8 mouse cellular contexts compared by ENCODE assay signal in genomic region chr17:84116340-84117279, GRCm38 (mm10).
DNase-seq lines count a peak whose midpoint lies in the region; ATAC-seq and TF ChIP-seq lines count a peak whose summit lies in the region.

No protein-coding gene starts in this region.

- DNase-seq in adrenal gland, adult 8-10 months: peak; percentile 82
- peak; percentile 78 for DNase-seq in liver, adult 2 months (ENCODE audit: extremely low read depth, low read depth, low spot score)
- DNase-seq in spleen, postnatal 14 days (ENCODE audit: low spot score in 2 of 2): peak; percentile 56 to 58
- no peak for DNase-seq in testis, postnatal 10 days (ENCODE audit: low spot score)
- no peak for DNase-seq in layer of hippocampus, adult 2 months (ENCODE audit: low spot score in 2 of 2)

- H3K27ac ChIP-seq in liver, adult 2 months (replicated peaks; ENCODE audit: insufficient read depth, low read depth, low read length): peak overlapping the region; percentile 37
- no peak overlapping the region for H3K27ac ChIP-seq in kidney, embryonic 15.5 days
- no peak overlapping the region; the same call in 1 of the 2 replicates for H3K27ac ChIP-seq in layer of hippocampus, adult 2 months

- no peak for ATAC-seq in erythroblast, adult 5-6 weeks (replicated peaks; ENCODE audit: low FRiP score, poor library complexity, severe bottlenecking)
- ATAC-seq in kidney, embryonic 15.5 days (replicated peaks; ENCODE audit: low FRiP score): no peak

- H3K4me1 ChIP-seq in erythroblast, embryonic 14.5 days (ENCODE audit: control insufficient read depth): peaks cover 95% of the 10 kb centered on the region
- H3K4me1 ChIP-seq in liver, adult 2 months (ENCODE audit: control insufficient read depth, insufficient read depth, low read length): peaks cover 21% of the 10 kb centered on the region
- peaks cover 35% of the 10 kb centered on the region for H3K4me1 ChIP-seq in kidney, embryonic 15.5 days

- TF ChIP-seq POLR2A in liver, adult 2 months (IDR thresholded peaks at IDR 0.05; ENCODE audit: extremely low read depth, insufficient read depth, low read length): no peak

- no peaks in the 10 kb centered on the region for H3K9me3 ChIP-seq in erythroblast, embryonic 14.5 days (ENCODE audit: control insufficient read depth, low read length)
- H3K9me3 ChIP-seq in kidney, embryonic 15.5 days (replicated peaks): no peaks in the 10 kb centered on the region

- H3K79me2 ChIP-seq in liver, adult 2 months (ENCODE audit: control insufficient read depth, insufficient read depth, low read length): no peaks in the 10 kb centered on the region

- no peak overlapping the region for H3K4me2 ChIP-seq in kidney, embryonic 15.5 days

- no peak overlapping the region for H3K9ac ChIP-seq in liver, adult 2 months (ENCODE audit: low read depth, low read length)
- H3K9ac ChIP-seq in kidney, embryonic 15.5 days: no peak overlapping the region

- no peaks in the 10 kb centered on the region; the same call in 1 of the 2 replicates for H3K36me3 ChIP-seq in erythroblast, embryonic 14.5 days (ENCODE audit: control insufficient read depth)
- no peaks in the 10 kb centered on the region for H3K36me3 ChIP-seq in liver, adult 2 months (ENCODE audit: control insufficient read depth, insufficient read depth, low read length)
- no peaks in the 10 kb centered on the region for H3K36me3 ChIP-seq in kidney, embryonic 15.5 days

- H3K27me3 ChIP-seq in erythroblast, embryonic 14.5 days (ENCODE audit: control insufficient read depth): no peaks in the 10 kb centered on the region
- H3K27me3 ChIP-seq in liver, adult 2 months (ENCODE audit: control insufficient read depth, insufficient read depth, low read length): no peaks in the 10 kb centered on the region
- no peaks in the 10 kb centered on the region for H3K27me3 ChIP-seq in kidney, embryonic 15.5 days

- WGBS in liver, adult 2 months: 58% methylated on average over 17 of the region's 17 CpGs
- WGBS in kidney, embryonic 15.5 days: 83% methylated on average over 17 of the region's 17 CpGs

- no peak for TF ChIP-seq CTCF in liver, adult 2 months (IDR thresholded peaks at IDR 0.05; ENCODE audit: low read depth, low read length)
- no peak for TF ChIP-seq CTCF in layer of hippocampus, adult 2 months (conservative IDR thresholded peaks at IDR 0.05)

- H3K4me3 ChIP-seq in erythroblast, embryonic 14.5 days (replicated peaks): peak overlapping the region; percentile 19
- no peak overlapping the region for H3K4me3 ChIP-seq in liver, adult 2 months (ENCODE audit: insufficient read depth, low read depth, low read length)
- H3K4me3 ChIP-seq in kidney, embryonic 15.5 days (replicated peaks): no peak overlapping the region
- H3K4me3 ChIP-seq in layer of hippocampus, adult 2 months: no peak overlapping the region

Comparison
In these comparisons a context has a peak if more than half of its experiments do, and no peak if none do; other contexts are left out.
1. DNase-seq: peak in adrenal gland, adult 8-10 months (single experiment), liver, adult 2 months (single experiment) and spleen, postnatal 14 days (2 of 2); none in testis, postnatal 10 days (single experiment) and layer of hippocampus, adult 2 months (0 of 2).